Mouse (Mus musculus) MEL (cell line): ENCODE data around the gene Ak5.

Experiments
- BHLHE40 ChIP-seq: IDR thresholded peaks from 2 replicates; pipeline ENCODE4 v1.6.1; 2012; ENCODE audit warnings: low read depth, mild to moderate bottlenecking, inconsistent platforms, low read length, improper control_type of control experiment, borderline replicate concordance
- CTCF ChIP-seq, 3 experiments: IDR thresholded peaks in 2 of 3; conservative IDR thresholded peaks in 1 of 3; 2 replicates each; pipeline ENCODE4 v1.5.1; 2011 to 2012; ENCODE audit warnings: low read length in 3 of 3, low read depth in 2 of 3, mild to moderate bottlenecking in 2 of 3, improper control_type of control experiment in 1 of 3, inconsistent platforms in 1 of 3, mixed read lengths in 1 of 3, moderate library complexity in 1 of 3; ENCODE audit not compliant: control insufficient read depth in 1 of 3, insufficient read depth in 1 of 3, poor library complexity in 1 of 3, severe bottlenecking in 1 of 3
- GATA1 ChIP-seq: IDR thresholded peaks from 2 replicates; pipeline ENCODE4 v1.6.1; 2011; ENCODE audit warnings: low read depth, low read length, improper control_type of control experiment
- JUND ChIP-seq: IDR thresholded peaks from 2 replicates; pipeline ENCODE4 v1.6.1; 2011; ENCODE audit warnings: low read depth, mild to moderate bottlenecking, improper control_type of control experiment, low read length
- KAT2A ChIP-seq: conservative IDR thresholded peaks from 2 replicates; pipeline ENCODE4 v1.6.1; 2012; ENCODE audit warnings: low read depth, low read length, improper control_type of control experiment, inconsistent platforms
- POLR2A ChIP-seq, 2 experiments: IDR thresholded peaks; 2 replicates each; pipeline ENCODE4 v1.6.1; 2011 to 2012; ENCODE audit warnings: low read length in 2 of 2, mild to moderate bottlenecking in 2 of 2, control low read depth in 1 of 2, improper control_type of control experiment in 1 of 2, low read depth in 1 of 2, moderate library complexity in 1 of 2; ENCODE audit not compliant: control insufficient read depth in 1 of 2, insufficient read depth in 1 of 2, poor library complexity in 1 of 2
- SMC3 ChIP-seq: IDR thresholded peaks from 2 replicates; pipeline ENCODE4 v1.6.1; 2011; ENCODE audit warnings: low read depth, low read length, improper control_type of control experiment
- TBP ChIP-seq: IDR thresholded peaks from 2 replicates; pipeline ENCODE4 v1.8.0; 2011; ENCODE audit warnings: low read depth, low read length, improper control_type of control experiment
- TCF12 ChIP-seq: IDR thresholded peaks from 2 replicates; pipeline ENCODE4 v1.6.1; 2014; ENCODE audit warnings: low read depth, mild to moderate bottlenecking, inconsistent platforms, low read length, improper control_type of control experiment, moderate library complexity
- ZC3H11A ChIP-seq: IDR thresholded peaks from 2 replicates; pipeline ENCODE4 v1.6.1; 2012; ENCODE audit warnings: low read depth, mild to moderate bottlenecking, inconsistent platforms, low read length, improper control_type of control experiment

DNA sequence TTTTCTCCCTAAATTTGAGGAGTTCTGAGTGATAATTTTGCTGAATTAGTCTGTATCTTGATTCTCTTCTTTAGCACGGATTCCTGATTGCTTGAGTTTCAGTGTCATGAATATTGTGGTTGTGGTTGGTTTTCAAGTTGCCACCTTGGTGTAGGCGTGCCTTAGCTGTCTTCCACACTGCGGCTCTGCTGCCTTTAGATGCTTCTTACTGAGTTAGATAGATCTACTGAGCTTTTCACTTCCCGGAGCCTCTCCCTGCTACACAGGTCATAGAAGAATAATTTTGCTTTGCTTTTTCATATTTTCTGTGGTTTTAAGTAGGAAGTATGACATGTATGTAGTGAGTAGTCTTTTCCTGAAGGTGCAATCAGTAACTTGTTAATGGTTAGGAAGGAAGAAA is 225.4 kb downstream of the Ak5 start:
- no peak for TF ChIP-seq CTCF (IDR thresholded peaks at IDR 0.05 in 2 of 3, conservative IDR thresholded peaks at IDR 0.05 in 1 of 3; ENCODE audit: control insufficient read depth in 1 of 3, insufficient read depth in 1 of 3, low read depth in 2 of 3, low read length in 3 of 3, poor library complexity in 1 of 3, severe bottlenecking in 1 of 3)
- TF ChIP-seq JUND: no peak
- TF ChIP-seq BHLHE40: no peak
- TF ChIP-seq TCF12: no peak
- TF ChIP-seq ZC3H11A: no peak
- TF ChIP-seq POLR2A (IDR thresholded peaks at IDR 0.05; ENCODE audit: control insufficient read depth in 1 of 2, insufficient read depth in 1 of 2, low read depth in 1 of 2, low read length in 2 of 2, poor library complexity in 1 of 2): no peak
- TF ChIP-seq KAT2A: no peak
- no peak for TF ChIP-seq GATA1
- TF ChIP-seq SMC3: no peak
- TF ChIP-seq TBP: no peak
